Mouse (Mus musculus): ENCODE data around the gene Tram2.
A peak's percentile ranks its signal among the peaks of the same experiment; 100 is the strongest.

Tram2 gene

DNA sequence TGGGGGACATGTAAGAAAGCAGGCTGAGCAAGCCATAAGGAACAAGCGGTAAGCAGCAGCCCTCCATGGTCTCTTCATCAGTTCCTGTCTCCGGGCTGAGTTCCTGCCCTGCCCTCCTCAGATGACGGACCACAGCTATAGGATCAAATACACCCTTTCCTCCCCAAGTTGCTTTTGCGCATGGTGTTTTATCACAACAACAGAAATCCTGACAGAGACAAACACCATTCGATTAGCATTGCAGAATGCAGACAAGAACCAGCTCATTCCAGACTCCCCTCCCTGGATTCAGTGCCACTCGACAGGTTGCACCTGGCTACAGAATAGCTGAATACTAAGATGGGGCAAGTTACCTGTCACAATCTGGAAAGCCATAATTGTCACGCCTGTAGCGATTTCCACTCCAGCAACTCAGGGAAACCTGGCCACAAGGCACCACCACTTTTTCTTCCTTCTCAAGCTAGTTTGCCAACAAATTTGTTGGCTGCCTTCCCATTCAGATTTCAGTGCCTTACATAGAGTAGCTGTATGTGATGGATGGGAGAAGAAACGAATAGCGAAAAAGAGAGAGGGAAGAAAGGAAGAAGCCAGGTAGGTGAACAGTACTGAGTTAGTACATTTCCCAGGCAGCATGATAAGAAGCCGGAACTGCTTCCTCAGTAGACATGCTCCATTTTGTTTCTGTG is 11.3 kb downstream of the Tram2 start:
- no peak for DNase-seq (ENCODE audit: low read depth, low spot score)

DNA sequence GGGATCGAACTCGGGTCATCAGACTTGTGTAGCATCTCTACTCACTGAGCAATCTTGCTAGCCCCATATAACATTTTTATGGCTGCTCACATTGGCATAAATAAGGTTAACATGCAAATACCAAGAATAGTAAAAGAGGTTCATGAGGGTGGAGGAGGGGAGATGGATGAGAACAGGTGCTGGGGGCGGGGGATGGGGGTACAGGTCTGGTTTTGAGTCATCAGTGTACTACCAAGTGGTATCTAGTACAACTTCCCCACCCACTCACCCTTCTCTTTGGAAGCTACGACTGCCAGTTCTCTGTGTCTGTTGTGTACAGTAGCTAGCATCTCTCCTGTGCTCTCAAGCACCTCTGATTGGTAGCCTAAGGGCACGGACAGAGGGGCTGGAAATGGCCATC is 14.9 kb downstream of the Tram2 start:
- DNase-seq (ENCODE audit: low read depth, low spot score), result no peak

DNA sequence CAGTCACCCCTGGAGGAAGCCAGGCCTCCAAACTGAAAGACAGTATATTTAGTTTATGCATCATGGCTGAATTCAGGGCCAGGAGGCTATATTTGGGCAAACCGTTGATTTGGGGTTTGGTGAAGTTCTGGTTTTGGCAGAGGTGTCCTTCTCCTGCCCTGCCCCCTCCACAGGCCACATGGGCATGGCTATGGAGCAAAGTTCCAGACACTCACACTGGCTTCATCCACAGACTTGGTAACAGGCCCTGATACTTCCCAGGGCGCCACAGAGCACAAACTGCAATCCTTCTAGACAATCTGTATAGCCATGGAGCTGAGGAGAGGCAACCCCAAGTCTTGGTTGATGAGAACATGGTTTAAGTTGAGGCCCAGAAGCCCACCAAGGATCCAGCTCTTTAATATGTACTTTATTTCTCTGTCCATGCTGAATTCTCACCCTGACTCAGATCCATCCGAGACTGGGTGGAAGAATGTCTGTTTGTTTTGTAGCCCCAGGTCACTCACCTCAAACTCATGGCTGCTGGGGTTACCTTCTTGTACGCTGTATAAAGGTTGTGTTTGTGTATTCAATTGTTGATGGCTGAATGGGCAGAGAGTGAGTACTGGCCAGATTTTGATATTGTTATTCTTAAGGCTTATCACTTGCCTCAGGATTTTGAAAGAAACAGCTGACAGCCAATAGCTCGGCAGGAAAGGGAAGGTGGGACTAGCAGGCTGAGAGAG is 19.5 kb downstream of the Tram2 start:
- DNase-seq (ENCODE audit: low read depth, low spot score), result no peak

DNA sequence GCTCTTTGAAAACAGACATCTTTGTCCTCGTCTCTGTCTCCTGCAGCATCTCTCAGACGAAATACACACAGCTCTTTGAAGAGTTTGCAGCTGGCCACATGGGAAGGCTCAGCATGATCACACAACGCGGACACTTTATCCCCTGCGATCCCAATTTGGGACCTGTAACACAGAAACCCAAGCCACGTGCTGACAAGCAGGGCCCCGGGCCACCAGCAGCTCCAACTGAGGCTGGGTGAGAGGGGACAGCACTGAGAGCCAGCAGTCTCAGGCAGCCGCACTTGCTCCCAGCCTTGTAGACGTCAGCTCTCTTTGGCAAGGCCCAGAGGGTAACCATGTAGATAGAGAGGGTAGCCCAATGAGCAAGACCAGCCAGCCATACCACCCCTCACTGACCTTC is 26.0 kb downstream of the Tram2 start:
- peak; percentile 31 for DNase-seq (ENCODE audit: low read depth, low spot score)

DNA sequence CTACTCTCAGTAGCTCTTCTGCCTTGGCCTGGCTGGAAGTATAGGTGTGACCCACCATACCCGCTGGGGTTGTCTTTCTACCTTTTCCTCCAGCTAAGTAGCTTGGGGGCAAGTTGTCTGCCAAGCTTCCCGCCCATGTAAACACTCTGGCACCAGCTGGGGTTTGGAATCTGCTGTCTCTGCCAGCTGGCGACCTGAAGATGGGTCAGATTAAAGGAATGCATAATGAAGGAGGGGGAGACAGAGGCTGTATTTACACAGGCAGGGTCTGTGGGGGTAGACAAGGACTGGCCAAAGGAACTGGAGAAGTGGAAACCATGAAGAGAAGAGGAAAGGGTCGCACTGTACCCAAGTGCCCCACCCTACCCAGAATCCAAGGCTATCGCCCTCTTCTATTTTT is 26.4 kb downstream of the Tram2 start:
- DNase-seq (ENCODE audit: low read depth, low spot score), result no peak

DNA sequence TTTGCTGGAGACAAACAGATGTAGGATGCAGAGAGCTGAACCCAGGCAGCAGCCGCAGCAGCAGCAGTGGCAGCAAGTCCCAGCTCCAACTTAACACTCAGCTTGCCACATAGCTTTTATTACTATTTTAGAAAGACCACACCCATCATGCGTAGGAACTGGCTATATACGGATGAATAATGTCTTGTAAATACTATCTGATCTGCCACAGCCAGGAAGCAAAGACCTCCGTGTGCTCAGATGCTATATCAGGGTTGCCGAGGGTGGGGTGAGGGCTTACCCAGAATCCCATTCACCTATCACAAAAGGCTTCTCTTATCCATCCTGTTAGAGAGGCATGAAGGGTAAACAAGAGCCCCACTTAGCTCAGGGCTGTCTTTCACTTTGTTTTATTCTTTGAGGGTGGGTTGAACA is 26.9 kb downstream of the Tram2 start:
- DNase-seq (ENCODE audit: low read depth, low spot score), result no peak

DNA sequence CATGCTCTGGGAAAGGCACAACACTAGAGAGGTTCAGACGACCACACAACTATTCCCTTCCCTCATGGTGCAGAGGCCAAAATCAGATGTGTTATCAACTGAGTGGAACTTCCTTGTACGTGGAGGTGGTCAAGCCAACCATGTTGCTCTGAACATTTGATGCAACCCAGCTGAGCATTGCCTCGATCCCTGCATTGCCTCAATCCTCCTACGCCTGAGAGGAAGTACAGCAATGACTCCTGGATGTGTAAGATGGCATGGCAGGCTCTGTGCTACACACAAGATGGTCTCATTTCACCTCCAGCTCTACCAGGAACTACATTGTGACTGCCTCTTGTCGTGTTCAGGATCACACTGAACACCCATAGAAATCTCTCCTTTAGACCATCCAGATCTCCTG is 30.0 kb downstream of the Tram2 start:
- no peak for DNase-seq (ENCODE audit: low read depth, low spot score)

DNA sequence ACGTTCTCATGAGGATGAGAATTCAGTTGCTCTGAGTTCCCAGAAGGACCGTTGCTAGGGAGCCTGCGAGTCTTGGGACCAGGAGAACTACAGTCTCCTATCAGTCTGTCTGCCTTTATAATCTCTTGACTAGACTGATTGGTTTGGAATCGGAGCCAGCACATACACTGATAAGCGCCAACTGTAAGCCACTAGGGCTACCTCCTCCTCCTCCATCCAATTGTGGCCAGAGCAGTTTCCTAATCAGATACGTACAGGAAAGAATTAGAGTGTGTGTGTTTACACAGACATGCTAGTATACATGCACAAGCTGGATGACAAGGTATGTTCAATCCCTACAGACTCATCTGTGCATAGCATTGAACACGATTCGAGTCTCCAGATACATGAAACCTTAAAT is 30.6 kb downstream of the Tram2 start:
- no peak for DNase-seq (ENCODE audit: low read depth, low spot score)

DNA sequence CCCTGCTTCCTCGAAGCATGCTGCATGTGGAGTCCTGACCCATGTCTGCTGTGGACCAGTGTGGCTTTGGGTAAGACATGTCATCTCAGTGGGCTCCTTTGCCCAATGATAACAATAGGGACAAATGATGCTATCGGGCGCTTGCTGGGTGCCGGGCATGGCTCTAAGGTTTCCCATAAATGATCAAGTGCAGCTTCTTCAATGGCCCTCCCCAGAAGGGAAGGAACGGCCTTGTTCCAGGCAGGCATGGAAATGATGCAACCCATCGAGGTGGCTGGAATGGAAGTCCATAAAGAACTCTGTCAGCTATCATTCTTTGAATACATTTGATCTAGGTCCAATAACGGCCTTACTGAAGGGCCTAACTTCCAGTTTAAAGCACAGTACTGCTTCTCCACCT is 36.6 kb downstream of the Tram2 start:
- no peak for DNase-seq (ENCODE audit: low read depth, low spot score)

DNA sequence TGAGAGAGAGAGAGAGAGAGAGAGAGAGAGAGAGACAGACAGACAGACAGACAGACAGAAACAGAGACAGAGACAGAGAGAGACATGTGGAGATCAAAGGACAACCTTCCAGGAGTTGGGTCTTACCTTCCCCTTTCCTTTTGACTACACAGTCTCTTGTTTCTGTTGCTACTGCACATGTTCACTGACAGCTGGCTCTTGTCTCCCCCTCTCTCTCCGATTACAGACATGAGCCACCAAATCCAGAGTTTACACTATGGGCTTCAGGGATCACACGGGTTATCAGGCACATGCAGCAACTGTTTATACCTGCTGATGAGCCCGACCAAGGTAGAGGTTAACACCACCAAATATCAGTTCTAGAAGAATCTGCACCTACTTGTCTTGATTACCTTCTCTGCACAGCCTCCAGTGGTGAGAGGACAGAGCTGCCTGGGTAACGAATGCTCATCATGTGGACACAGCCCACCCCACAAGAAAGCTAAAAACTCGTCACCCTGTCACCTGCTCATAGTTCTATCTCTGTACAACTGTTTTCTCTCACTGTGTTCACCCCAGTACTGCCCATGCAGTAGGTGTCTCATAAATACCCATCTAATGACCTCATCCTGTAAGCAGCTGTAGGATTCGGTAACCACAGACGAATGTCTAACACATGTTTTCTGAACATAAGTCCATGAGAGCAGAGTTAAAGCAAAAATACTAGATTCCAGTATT is 38.3 kb downstream of the Tram2 start:
- DNase-seq (ENCODE audit: low read depth, low spot score), result no peak

DNA sequence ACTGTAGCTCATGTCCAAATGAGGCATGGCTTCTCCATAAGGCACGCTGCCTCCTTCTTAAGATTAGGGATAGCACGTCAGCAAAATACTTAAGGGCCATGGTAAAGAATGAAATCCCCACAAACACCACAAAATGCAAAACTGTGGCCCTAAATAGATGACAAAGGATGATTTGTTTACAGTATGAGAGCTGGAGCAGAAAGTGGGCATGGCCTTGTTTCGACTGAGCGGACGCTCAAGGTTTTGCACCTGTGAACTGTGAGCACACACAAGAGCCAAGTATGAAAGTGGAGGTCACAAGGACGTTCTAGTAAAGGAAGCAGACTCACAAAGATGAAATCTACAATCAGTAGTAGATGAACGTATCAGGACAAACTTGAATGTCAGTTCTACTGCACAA is 38.9 kb downstream of the Tram2 start:
- no peak for DNase-seq (ENCODE audit: low read depth, low spot score)

DNA sequence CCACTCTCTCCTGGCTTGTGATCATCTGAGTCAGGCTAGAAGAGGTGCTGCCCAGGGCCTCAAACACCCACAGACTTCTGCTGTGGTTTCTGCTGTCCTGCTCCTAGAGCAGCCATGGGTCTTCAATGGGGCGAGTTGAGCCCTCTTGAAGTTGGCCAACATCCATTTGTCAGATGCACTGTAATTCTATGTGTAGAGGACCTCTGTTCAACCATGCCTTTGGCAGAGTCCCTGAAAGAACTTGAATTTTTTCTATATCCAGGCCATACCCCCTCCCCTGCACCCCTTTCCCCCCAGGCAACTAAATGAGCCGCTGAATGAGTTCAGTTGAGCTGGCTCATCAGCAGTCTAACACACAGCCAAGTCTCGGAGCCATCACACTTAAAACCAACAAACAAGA is 39.5 kb downstream of the Tram2 start:
- DNase-seq (ENCODE audit: low read depth, low spot score), result no peak

DNA sequence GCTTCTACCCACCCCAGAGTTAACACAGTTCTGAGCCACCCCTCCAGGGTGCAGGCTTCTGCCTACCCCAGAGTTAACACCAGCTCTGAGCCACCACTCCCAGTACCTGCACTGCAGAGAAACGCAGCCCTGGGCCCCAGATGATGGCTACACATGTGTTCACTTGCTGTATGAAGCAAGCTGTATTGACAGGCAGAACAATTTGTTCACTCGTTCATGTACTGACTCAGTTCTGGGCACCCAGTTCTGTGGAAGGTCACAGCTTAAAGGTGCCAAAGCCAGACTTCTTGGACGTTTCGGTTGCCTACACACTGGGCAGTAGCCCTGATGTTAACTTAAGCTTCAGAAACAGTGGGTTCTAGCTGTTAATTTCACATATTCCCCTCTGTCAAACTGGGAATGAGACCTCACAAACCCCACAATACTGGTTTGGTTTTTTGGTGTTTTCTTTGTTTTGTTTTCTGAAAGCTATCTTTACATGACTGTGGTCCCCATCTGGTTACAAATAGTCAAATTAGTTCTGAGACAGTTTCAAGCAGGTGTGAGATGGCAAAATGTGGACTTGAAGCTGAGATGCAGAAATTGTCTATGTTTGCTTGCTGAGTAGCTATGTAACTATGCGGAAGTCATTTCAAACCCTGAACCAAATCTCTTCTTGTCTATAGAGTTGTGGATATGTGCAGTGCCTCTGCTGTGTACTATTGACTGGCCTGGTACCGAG is 41.0 kb downstream of the Tram2 start:
- DNase-seq (ENCODE audit: low read depth, low spot score), result no peak

DNA sequence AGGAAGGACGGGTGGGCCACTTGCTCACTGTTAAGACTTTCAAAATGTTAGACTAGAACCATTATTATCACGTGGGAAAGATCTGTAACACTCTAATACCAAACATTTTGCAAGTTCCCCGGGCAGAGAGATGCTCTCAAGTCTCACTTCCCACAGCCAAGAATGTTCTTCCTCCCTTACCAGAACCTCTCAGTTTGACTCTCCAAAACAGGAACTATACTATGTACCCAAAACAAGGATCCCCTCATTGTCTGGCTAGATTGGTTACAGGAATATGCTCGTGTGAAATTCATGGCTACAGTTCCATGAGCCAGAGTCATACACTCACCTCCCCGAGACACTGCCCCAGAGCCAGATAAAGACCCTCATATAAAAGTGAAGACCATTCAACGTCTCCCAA is 43.2 kb downstream of the Tram2 start:
- DNase-seq (ENCODE audit: low read depth, low spot score), result no peak

DNA sequence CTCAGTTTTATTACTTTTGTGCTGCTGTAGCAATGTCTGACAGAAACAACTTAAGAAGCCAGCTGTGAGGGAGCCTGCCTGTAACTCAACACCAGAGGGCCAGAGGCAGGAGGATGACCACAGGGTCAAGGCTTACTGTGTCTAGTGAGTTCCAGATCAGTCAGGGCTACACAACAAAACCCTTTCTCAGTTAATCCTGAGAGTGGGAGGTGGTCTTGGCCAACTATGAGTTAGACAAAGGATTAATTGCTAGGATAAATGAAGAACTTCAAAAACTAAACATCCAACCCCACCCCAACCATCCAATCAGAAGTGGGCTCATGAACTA is 45.3 kb downstream of the Tram2 start:
- DNase-seq (ENCODE audit: low read depth, low spot score), result no peak

DNA sequence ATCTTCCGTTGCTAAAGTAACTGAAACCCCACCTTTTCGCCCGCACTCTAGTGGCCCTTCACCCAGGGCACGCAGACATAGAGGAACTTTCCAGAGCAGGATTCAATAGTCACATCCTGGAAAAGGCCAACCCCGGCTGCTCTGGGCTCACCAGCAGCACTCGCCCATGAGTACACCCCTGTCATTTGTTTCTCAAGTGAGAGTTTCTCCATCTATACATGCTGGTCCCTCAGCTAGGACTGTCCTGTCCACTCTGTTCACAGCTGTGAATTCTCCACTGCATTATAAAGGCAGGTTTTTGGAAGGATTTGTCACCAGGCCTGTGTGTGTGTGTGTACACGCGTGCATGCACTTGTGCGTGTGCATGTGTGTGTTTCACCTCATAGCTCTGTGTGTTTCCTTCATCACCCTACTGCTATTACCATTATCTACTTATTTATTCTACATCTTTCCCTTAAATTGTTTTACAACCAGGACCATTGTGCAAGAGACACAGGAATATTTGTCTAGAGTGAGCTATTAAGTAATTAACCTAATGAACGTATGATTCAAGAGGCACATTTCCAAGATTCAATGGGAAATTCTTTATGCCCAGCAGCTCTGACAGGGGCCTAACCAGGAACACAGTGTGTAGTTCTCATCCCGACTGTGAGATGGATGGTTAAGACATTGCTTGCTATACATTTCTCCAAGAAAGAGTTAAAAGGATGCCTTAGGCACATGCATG is 45.8 kb downstream of the Tram2 start:
- no peak for DNase-seq (ENCODE audit: low read depth, low spot score)

DNA sequence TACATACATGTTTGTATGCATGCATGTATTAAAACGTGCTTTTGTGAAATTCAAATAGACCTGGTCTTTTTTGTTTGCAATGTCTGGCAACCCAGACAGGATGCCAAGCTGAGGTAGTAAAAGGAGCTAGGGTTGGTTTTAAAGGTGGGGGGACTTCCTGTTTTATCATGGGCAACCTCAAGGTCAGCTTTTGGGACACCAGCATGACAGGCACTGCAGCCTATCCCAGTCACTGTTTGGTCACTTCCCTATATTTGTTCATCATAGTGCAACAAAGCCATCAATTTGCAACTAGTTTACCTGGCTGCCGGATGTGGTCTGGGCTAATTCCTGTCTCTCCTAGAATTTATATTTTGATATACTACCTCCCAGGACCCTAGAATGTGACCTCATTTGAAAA is 47.4 kb downstream of the Tram2 start:
- no peak for DNase-seq (ENCODE audit: low read depth, low spot score)

DNA sequence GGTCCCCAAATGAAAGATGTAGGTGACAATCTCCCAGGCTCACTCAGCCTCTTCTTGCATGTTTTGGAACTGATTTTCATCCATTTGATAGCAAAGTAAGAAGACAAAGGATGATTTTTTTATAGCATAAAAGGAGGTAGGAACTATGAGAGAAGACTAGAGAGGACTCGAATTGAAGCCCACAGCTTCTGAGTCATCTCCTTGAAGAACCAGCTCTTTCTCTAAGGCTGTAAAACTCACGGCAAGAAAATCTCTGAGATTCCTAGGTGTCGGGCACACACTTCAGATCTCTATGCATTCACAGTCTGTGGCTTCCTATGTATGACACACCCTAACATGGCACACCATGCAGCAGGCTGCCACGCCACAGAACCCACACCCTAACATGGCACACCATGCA is 50.0 kb downstream of the Tram2 start:
- DNase-seq (ENCODE audit: low read depth, low spot score), result no peak

DNA sequence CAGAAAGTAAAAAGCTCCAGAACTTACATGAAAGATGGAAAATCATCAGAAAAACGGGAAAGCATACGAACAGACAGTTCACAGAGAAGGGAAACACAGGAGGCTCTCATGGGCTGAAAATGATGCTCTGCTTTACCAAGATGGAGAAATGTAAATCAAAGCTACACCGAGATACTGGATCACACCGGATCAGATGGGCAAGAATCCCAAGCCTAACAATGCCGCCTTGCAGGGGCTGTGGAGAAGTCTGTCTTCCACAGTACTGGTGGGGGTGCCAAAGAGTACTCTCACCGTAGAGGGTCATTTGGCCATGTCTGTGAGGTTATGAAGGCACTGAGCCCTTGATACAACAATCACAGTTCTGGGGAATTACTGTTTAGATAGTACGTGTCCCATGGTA is 52.5 kb downstream of the Tram2 start:
- no peak for DNase-seq (ENCODE audit: low read depth, low spot score)

DNA sequence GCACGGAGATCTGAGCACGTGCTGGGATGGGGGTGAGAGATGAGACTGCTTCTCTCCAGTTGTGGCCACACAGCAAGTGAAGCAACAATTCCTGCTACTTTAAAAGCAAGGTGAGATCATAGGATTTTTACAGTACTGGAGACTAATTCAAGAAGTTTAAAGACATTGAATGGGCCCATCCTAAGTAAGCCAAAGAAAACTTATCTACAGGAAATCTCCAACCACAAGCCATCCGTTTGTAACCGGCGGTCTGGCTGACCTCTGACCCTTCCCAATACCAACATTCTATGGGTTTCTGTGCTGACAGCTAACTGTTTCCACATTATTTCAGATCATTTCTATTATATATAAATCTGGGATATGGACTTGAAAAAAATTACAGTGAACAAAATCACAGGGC is 53.8 kb downstream of the Tram2 start:
- DNase-seq (ENCODE audit: low read depth, low spot score), result no peak

DNA sequence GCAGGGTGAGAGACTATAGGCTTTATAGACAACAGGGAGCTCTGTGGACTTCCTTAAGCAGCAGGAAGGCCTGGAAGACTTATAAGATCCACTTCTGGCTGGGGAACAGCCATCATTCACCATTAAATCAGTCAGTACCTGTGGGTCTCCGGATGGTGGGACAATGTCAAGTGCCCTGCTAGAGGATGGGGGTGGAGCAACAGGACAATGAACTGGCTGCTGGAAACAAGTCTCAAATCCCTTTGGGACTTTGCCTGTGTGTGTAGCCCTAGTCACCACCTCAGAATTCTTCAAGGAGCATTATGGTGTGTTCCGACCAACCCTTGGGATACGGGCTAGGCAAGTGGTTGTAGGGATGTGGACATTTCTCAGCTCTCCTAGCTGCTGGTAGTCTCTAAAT is 55.9 kb downstream of the Tram2 start:
- no peak for DNase-seq (ENCODE audit: low read depth, low spot score)

DNA sequence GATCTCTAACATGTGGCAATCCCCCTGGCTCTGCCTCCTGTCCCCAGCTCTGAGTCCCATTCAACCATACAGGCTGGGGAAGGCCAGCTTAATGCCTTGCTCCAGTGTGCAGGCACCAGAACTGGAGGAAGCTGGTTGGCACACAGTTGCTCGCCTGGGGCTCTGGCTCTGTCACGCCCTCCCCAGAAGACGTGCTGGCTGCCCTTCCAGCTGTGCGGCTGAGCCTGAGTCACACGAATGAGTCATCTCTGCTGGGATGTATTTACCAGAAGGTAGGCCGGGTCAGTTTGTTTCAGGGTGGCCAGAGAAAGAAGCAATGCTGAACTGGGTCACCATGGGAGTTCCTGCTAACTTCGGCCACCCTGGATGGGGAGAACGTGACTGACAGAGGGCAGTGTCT is 64.6 kb downstream of the Tram2 start:
- DNase-seq (ENCODE audit: low read depth, low spot score), result peak; percentile 81

Data from skeletal muscle tissue, adult 2 months (tissue).